Mouse (Mus musculus) v-Abl transformed pro-B cells (cell line): Measurements from ENCODE around the gene Top1.

ENCODE experiments used
- in situ Hi-C, 2 experiments: fragments of 400-800 bp; cut with MboI; formaldehyde crosslinking; loops; one replicate each; pipeline ENCODE4 v1.15.1; 2025; ENCODE audit not compliant: unreplicated experiment in 2 of 2

Top1 gene

DNA sequence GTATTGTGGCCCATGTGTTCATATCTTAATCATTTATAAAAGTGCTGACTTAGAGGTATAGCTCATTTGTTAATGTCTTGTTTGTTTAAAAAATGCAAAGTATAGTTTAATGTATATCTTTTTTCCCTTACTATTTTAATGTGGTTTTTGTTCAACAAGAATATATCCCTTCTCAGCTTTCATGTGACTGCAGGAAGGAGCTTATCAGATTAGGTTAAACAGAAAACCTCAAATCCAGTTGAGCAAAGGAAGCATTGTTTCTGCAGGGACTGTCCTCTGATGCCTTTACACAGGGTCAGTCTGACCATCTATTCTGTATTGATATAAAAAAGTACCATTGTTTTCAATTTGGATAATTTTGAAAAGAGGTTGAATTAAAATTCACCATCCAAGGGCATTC is 57.1 kb downstream of the Top1 start:
- in situ Hi-C loops, result loop anchor here in 1 of 2 experiments (25.0 kb wide), 1 partner anchor 1841 kb away; no protein-coding TSS in a partner anchor

DNA sequence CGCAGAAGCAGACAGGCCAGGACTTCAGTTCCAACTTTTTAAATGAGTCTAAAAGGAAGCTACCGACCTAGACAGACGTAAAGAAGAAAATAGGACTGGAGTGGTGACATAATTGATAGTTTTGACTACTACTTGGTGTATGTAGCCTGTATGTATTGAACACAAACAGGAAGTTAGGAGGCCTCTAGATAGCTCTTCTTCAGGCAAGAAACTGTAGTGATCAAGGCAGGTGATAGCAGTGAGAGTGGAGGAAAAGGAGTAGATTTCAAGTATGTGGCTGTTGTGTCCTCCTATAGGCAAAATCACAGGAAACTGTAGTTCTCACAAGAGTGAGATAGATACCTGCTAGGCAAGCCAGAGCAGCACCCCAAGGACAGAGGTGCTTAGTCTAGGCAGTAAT is 62.0 kb downstream of the Top1 start:
- in situ Hi-C loops, result loop anchor here in 1 of 2 experiments (25.0 kb wide), 1 partner anchor 1845 kb away; no protein-coding TSS in a partner anchor

DNA sequence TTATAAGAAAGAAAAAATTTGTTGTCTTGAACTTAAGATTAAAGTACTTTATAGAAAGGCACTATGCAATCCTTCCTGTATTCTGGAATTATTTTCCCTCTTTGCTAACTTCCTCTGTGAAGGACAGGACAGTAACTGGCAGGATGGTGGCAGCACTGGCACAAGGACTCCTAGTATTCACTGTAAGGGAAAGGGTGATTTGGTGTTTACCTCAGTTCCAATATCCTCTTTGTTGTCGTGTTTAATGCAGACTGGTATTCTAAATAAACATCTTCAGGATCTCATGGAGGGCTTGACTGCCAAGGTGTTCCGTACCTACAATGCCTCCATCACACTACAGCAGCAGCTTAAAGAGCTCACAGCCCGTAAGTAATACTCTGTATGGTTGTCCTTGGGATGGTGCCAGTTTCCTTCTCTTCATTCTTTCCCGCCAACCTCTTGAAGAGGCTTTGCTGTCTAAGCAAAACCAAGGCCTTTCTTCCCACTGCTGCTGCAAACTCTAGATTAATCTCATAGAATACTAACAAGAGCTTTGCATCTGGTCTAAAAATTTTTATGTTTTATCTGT is 69.9 kb downstream of the Top1 start:
- in situ Hi-C loops, result loop anchor here (5.0 to 25.0 kb wide), 5 partner anchors 77 to 1853 kb away; partner anchors contain the start of gene Lpin3 (in 1 of the 2)

DNA sequence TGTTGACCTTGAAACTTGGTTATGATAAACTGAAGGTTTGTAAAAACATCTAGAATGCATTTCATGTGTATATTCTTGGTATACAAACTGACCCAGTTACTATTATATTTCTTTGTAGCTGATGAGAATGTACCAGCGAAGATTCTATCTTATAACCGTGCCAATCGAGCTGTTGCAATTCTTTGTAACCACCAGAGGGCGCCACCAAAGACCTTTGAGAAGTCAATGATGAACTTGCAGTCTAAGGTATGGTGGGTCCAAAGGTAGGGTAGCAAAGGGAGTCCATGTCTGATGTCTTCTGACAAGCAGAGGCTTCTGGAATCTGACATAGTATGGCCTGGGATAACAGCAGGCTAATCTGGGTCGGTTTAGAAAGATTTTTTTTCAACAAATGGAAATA is 71.6 kb downstream of the Top1 start:
- in situ Hi-C loops, result loop anchor here (5.0 to 25.0 kb wide), 5 partner anchors 75 to 1855 kb away; partner anchors contain the start of gene Lpin3 (in 1 of the 2)

DNA sequence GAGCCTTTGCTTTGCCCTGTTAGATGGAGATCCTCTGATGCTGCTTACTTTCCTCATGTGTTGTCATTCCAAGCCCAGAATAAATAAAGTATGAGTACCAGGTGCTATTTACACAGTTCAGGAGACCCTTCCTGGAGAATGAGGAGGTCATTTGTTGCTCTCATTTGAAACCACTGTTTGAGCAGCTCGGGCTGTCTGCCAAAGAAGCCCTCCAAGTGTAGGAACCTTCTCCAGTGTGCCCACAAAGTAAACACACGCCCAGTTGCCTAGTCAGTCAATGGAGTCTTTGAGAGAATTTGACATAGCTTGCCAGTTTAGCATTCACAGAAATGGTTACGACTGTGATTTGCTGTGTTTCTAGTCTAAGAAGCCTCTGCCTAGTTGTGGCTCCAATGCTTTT is 73.1 kb downstream of the Top1 start:
- in situ Hi-C loops, result loop anchor here (5.0 to 25.0 kb wide), 5 partner anchors 73 to 1857 kb away; partner anchors contain the start of gene Lpin3 (in 1 of the 2)

DNA sequence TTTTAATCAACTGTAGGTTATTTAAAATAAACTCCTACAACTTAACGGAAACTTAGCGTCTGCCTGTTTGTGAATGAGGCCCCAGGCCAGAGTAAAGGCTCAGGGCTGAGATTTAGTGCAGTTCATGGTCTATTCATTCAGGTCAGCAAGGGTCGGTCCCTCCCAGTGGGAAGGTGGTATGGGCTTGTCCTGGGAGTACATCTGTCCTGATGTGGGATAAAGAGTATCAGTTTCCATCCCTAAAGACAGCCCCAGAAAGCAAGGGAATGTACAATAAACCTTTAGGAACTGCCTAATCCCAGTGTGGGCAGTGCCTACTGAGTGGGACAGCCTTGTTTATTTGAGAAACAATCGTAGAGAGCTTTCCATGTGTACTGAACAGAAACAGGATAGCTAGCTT is 77.0 kb downstream of the Top1 start:
- in situ Hi-C loops, result loop anchor here (10.0 to 25.0 kb wide), 2 partner anchors 72 to 1860 kb away; no protein-coding TSS in a partner anchor

DNA sequence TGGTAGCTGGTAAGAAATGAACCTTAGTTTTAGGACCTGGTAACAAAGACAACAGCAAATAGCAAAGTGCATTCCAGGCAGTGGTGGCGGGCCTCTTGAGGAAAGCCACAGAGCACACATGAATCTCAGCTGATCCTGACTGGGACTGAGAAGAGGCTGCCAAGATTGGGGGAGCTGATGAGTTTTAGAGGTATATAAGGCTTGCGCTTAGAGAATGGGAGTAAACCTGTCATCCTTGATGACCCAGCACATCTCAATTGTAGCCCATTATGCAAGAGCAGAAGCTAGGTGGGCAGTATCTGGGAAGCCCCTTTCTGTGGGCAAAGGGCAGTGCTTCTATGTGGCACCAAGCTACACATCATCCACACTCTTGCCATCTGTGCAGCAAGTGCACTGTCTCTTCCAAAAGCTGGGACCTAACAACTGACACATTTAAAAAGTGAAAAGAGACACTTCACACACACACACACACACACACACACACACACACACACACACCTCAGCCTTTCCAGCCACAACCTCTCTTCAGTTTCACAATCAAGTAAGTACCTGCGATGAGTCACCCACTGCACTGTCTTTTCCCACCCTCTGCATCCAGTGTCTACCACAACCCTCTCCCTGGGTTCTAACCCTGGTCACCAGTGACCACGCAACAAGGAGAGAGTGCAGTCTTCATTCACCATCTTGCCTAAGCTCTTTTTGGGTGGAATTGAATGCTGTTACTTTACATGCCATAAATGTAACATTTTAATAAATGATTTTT is 78.1 kb downstream of the Top1 start:
- in situ Hi-C loops, result loop anchor here (10.0 to 25.0 kb wide), 2 partner anchors 71 to 1861 kb away; no protein-coding TSS in a partner anchor

DNA sequence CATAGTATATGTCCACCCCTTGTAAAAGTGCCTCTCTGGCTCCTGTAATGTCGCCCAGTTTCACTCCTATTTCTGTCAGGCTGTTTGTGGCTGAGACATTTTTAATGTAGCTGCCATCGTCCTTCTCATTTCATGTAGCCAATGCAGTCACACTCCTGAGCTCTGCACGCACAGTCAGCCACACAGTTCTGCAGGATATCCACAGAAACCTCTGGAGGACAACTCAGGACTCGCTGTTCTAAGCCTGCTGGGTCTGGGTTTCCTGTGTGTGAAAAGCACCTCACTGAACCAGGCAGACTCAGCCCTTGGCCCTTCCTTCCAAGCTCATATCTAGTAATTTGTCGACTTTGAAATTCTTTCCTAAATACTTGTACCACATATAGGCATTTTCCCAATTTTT is 78.8 kb downstream of the Top1 start:
- in situ Hi-C loops, result loop anchor here (10.0 to 25.0 kb wide), 2 partner anchors 70 to 1862 kb away; no protein-coding TSS in a partner anchor

DNA sequence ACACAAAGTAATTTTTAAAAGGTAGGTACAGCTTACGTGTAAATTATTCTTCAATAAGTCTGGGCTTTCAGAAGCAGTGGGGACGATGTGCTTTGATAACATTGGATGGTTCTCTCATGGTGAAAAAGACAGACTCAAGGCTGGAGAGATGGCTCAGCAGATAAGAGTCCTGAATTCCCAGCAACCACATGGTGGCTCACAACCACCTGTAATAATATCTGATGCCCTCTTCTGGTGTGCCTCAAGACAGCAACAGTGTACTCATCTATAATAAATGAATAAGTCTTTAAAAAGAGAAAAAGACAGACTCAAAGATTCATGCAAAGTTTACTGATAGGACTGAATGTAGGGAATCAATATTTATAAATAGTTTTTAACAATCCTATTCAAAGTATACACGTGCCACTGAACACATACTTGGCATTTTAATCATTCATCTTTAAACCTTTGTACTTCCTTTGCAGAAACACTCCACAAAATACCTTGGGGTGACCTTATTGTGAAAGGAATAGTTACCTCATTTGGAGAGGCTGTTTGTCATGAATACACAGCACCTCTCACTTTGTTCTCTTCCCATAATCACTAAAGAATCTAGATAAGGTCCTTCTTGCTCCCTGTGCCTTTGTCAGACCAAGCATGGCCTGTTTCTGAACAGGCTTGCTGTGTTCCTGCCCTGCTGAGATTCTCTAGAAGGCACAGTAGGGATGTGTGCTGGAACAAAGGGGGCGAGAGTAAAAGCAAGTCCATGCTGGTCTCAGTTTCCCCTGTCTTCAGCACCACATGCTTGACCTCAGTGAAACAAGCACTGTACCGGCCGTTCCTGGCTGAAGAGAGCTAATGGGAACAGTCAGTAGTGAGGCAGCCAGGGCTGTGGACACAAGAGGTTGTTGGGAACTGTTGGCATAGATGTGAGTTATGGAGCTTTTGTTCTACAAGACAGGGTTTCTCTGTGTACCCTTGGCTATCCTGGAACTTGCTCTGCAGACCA is 80.5 kb downstream of the Top1 start:
- in situ Hi-C loops, result loop anchor here in 1 of 2 experiments (10.0 kb wide), 1 partner anchor 69 kb away; no protein-coding TSS in a partner anchor

DNA sequence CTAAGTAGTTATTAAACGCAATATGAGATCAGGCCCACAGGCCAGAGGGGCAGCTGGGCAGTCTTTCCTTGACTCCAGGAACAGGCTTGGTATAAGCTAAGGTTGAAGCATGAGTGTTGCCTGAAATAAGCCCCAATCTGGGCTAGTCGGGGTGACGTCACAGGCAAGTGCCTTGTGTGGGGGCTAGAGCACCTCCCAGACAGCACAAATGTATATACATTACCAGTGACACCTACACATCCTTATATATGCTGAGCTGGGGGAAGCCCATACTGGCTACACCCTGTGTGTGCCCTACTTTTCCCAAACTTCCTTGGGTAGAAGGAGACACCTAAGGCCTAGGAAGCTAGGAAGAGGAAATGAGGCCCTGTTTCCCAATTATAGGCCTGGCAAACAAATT is 83.3 kb downstream of the Top1 start:
- in situ Hi-C loops, result loop anchor here in 1 of 2 experiments (10.0 kb wide), 1 partner anchor 66 kb away; no protein-coding TSS in a partner anchor

DNA sequence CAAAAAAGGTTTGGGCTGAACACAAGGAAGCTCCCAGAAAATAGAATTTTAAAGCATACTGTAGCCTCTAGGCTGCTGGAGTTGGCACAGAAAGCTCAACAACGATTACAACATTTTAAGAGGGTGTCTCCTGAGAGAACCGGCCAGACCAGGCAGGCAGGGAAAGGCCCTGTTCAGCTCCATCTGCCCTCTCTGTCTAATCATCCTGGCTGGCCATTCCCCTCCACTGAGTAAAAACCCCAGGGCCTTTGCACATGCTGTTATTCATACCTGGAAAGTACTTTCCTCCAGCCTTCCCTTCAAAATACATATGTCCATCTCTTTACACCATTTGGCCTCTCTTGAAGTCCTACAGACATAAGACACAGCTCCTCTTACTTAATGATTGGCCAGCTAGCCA is 83.7 kb downstream of the Top1 start:
- in situ Hi-C loops, result loop anchor here in 1 of 2 experiments (10.0 kb wide), 1 partner anchor 65 kb away; no protein-coding TSS in a partner anchor

DNA sequence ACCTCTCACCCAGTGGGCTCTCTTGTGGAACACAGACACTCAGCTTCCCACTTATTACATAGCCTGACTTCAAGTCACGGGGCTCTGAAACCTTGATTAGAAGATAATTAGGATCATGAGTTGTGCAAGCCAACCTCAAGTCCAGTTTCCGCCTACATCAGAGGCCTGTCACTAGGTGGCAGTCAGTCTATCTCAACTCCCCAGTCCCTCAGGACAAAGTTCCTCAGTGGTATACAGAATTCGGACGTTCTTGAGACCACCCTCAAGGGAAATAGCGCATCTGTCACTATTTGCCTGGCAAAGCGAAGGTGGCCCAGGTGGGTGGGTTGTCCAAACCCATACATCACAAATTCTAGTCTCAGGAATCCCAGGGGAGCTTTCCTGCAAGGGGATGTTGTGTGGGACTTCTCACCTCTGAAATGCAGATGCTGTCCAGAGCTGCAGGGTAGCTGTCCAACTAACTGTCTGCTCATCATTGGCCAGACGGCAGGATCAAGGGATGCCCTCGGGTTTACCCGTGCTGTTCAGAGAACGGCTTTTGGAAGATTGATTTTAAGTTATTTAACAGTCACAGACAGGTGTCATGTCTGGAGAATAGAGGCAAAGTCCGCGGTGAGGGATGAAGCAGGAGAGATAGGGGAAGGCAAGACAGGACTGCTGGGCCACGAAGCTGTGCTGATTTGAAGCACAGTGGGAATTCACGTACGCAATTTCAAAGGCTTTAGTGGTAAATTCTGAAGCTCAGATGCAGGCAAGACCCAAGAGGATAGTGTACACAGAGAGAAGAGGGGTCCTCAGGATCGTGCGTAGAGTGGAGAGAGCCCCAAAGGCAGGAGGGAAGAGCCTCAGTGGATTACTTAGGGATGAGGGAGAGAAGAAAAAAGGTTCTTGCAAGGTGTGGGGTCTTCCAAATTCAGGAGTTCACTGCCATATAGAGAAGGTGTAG is 84.4 kb downstream of the Top1 start:
- in situ Hi-C loops, result loop anchor here in 1 of 2 experiments (10.0 kb wide), 1 partner anchor 65 kb away; no protein-coding TSS in a partner anchor

DNA sequence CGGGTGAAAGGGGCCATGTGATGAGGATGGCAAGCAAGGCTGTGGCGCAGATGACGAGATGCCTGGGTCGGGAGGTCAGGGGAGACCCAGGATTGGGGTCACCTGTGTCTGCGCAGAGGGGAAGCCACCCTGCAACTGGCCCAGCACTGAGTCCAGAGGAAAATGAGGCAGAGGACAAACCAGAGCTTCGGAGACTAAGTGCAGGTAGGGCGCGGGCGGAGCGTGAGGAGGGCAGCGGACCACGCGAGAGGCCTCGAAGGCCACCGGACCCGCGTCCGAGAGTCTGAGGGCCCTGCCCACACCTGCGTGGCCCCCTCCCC is 85.1 kb downstream of the Top1 start:
- in situ Hi-C loops, result no loop called here

DNA sequence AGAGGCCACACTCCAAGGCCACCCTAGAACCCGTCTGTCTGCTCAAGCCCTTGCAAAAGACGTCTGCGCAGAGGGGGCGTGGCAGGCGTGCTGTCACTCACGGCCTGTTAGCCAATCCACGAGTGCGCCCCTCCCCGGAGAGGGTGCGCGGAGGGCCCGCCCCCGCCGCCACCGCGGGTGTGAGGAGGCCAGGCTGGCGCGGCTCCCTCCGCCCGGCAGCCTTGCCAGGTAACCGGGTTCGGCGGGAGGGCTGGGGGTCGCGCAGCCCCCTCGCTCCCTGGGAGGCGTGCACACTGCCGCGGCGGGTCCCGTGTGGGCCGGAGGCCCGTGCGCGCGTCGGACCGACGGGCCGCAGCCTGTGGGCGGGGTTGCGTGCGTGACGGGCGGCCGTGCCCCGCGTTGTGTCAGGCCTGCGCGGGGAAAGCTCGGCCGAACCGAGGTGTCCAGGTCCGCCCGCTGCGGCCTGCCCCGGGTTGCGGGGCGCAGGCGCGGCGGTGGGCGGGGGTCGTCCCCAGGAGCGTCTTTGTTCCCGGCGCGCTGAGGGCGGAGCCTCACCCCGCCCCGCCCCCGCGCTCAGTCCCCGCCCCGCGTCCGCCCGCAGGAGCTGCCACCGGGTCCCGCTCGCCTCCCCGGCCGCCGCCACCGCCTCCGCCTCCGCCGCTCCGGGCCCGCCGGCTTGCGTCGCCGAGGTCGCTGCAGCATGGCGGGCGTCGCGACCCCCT is 85.6 kb downstream of the Top1 start, which contains the start of gene Plcg1:
Plcg1 (plus strand) TSS at position 184 of the 722 bp plus-strand sequence.
- in situ Hi-C loops, result no loop called here

DNA sequence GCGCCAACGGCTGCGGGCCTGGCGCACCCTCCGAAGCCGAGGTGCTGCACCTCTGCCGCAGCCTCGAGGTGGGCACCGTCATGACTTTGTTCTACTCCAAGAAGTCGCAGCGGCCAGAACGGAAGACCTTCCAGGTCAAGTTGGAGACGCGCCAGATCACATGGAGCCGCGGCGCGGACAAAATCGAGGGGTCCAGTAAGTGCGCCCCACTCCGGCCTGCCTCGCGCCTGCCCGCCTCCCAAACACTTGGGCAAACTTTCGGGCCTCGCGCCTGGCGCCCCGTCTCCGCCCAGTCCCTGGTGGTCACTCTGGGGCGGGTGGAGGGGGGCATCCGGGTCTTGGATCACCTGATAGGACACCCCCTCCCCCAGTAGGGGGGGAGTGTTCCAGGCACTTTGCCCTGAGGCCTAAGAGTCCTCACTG is 86.2 kb downstream of the Top1 start:
- in situ Hi-C loops, result no loop called here

DNA sequence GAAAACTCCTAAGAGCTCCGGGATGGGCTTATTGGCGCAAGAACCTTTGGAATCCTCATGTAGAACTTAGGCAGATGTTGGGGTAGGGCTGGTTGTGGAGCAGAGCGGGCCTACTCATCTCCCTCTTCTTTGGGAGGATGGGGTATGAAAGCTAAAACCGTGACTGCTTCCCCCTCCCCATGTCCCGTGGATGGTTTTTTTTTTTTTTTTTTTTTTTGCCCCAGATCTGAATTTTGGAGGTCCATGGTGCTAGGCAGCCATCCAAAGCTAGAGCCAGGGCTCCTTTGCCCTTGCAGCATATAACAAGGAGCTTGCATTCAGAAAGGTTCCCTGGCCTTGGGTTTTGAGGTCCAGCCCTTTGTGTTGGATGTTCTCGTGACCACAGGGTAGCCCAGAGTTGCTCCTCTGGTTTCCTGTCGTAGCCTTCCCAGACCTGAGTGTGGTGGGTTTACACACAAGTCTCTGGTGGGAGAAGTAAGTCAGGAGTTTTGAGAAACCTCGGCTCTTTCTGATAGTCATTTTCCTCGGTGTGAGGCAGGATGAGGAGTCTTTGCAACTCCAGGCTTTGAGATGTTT is 86.8 kb downstream of the Top1 start:
- in situ Hi-C loops, result no loop called here

DNA sequence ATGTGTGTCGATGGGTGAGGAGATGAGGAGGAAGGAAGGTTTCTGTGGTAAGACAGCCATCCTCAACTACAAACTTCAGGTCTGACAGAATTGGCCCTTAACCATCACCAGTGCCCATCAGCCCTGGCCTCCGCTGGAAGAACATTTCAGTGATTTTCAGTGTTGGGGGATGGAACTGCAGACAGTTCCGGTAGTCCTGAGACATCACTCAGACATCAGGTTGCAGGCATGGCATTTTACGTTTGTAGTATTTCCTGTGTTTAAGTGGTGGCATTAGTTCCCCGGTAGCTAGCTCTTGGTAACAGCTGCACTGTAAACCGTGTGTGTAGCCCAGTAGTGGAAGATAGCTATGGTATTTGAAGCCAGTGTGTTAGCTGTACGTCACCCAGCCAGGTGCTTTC is 87.4 kb downstream of the Top1 start:
- in situ Hi-C loops, result no loop called here

DNA sequence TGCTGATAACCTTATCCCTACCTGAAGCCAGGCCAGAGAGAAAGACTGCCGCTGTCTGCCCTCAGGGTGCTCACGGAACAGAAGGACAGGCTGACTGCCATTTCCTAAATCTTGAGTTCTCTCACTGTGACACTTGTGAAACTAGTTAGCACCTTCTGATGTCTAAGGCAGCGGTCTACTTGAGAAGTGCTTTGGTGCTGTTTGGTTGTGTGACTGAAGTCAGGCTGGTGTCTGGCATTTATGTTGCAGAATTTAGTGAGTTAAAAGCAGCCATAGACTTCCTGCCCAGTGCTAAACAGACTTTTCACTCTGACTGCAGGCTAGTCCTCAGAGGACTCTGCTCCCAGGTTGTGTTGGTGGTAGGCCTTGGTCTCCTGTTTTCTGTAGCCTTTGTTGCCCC is 88.6 kb downstream of the Top1 start:
- in situ Hi-C loops, result no loop called here
